Mouse (Mus musculus): ENCODE results near the gene Msx1.

- TF ChIP-seq CTCF (IDR thresholded peaks at IDR 0.05; ENCODE audit: low read depth, low read length) = no peak
- TF ChIP-seq POLR2A (IDR thresholded peaks at IDR 0.05; ENCODE audit: extremely low read depth, insufficient read depth, low read length) = no peak
Observed at GRCm38 (mm10) chr5:37848991-37849719, 24.8 kb upstream of the Msx1 start.

Measured in liver, adult 2 months (tissue).